Comparison of ENCODE assay signal across 8 mouse cellular contexts in genomic region chr16:50529511-50530416, GRCm38 (mm10).
DNase-seq lines count a peak whose midpoint lies in the region; ATAC-seq and TF ChIP-seq lines count a peak whose summit lies in the region.

No protein-coding gene starts in this region.

- H3K27ac ChIP-seq in embryonic facial prominence, embryonic 13.5 days = peak overlapping the region; percentile 89
- peak overlapping the region; percentile 99 for H3K27ac ChIP-seq in heart, embryonic 10.5 days
- H3K27ac ChIP-seq in kidney, embryonic 14.5 days (ENCODE audit: low read depth, low read length) = peak overlapping the region; percentile 92
- H3K27ac ChIP-seq in limb, embryonic 14.5 days (replicated peaks; ENCODE audit: low read depth, low read length) = peak overlapping the region; percentile 84
- peak overlapping the region; percentile 93 for H3K27ac ChIP-seq in midbrain, embryonic 16.5 days (ENCODE audit: low read length)
- peak overlapping the region; percentile 76 for H3K27ac ChIP-seq in spleen, adult 2 months (ENCODE audit: insufficient read depth, low read length)

- peak overlapping the region; percentile 98 for H3K4me2 ChIP-seq in embryonic facial prominence, embryonic 13.5 days
- peak overlapping the region; percentile 92 for H3K4me2 ChIP-seq in kidney, embryonic 14.5 days (replicated peaks; ENCODE audit: low read depth, low read length)
- peak overlapping the region; percentile 95 for H3K4me2 ChIP-seq in limb, embryonic 14.5 days (replicated peaks; ENCODE audit: low read depth, low read length, severe bottlenecking)
- H3K4me2 ChIP-seq in midbrain, embryonic 16.5 days (ENCODE audit: low read length) = peak overlapping the region; percentile 97

- no peaks in the 10 kb centered on the region for H3K4me1 ChIP-seq in embryonic facial prominence, embryonic 13.5 days
- peaks cover 10% of the 10 kb centered on the region for H3K4me1 ChIP-seq in heart, embryonic 10.5 days
- no peaks in the 10 kb centered on the region for H3K4me1 ChIP-seq in kidney, embryonic 14.5 days (ENCODE audit: control insufficient read depth, insufficient read depth, low read length)
- H3K4me1 ChIP-seq in limb, embryonic 14.5 days (ENCODE audit: control insufficient read depth, insufficient read depth, low read length) = no peaks in the 10 kb centered on the region
- peaks cover 4% of the 10 kb centered on the region; the same call in 1 of the 2 replicates for H3K4me1 ChIP-seq in midbrain, embryonic 16.5 days (ENCODE audit: control insufficient read depth, insufficient read depth, low read length)
- H3K4me1 ChIP-seq in spleen, adult 2 months (ENCODE audit: control insufficient read depth, insufficient read depth, insufficient read length) = no peaks in the 10 kb centered on the region

- no peaks in the 10 kb centered on the region for H3K27me3 ChIP-seq in embryonic facial prominence, embryonic 13.5 days
- H3K27me3 ChIP-seq in heart, embryonic 10.5 days (ENCODE audit: insufficient read depth, poor library complexity, severe bottlenecking) = no peaks in the 10 kb centered on the region
- no peaks in the 10 kb centered on the region for H3K27me3 ChIP-seq in kidney, embryonic 14.5 days (ENCODE audit: control insufficient read depth, insufficient read depth, low read length)
- H3K27me3 ChIP-seq in limb, embryonic 14.5 days (ENCODE audit: control insufficient read depth, insufficient read depth, low read length) = no peaks in the 10 kb centered on the region
- no peaks in the 10 kb centered on the region for H3K27me3 ChIP-seq in midbrain, embryonic 16.5 days (ENCODE audit: control insufficient read depth, insufficient read depth, low read depth, low read length)
- no peaks in the 10 kb centered on the region for H3K27me3 ChIP-seq in spleen, adult 2 months (ENCODE audit: control insufficient read depth, insufficient read depth, low read length)

- H3K36me3 ChIP-seq in embryonic facial prominence, embryonic 13.5 days = no peaks in the 10 kb centered on the region
- H3K36me3 ChIP-seq in heart, embryonic 10.5 days = no peaks in the 10 kb centered on the region
- no peaks in the 10 kb centered on the region for H3K36me3 ChIP-seq in kidney, embryonic 14.5 days (ENCODE audit: control insufficient read depth, insufficient read depth, low read length)
- H3K36me3 ChIP-seq in limb, embryonic 14.5 days (ENCODE audit: control insufficient read depth, insufficient read depth, low read length) = no peaks in the 10 kb centered on the region
- H3K36me3 ChIP-seq in midbrain, embryonic 16.5 days (ENCODE audit: control insufficient read depth, insufficient read depth, low read length) = no peaks in the 10 kb centered on the region
- no peaks in the 10 kb centered on the region for H3K36me3 ChIP-seq in spleen, adult 2 months (ENCODE audit: control insufficient read depth, insufficient read depth, low read length)

- H3K4me3 ChIP-seq in embryonic facial prominence, embryonic 13.5 days = peak overlapping the region; percentile 74
- peak overlapping the region; percentile 90 for H3K4me3 ChIP-seq in heart, embryonic 10.5 days
- peak overlapping the region; percentile 50 for H3K4me3 ChIP-seq in kidney, embryonic 14.5 days (ENCODE audit: low read length)
- peak overlapping the region; percentile 77 for H3K4me3 ChIP-seq in limb, embryonic 14.5 days (replicated peaks; ENCODE audit: low read length)
- H3K4me3 ChIP-seq in midbrain, embryonic 16.5 days (ENCODE audit: low read depth, low read length) = peak overlapping the region; percentile 68
- peak overlapping the region; percentile 63 for H3K4me3 ChIP-seq in spleen, adult 2 months (ENCODE audit: extremely low read depth, insufficient read depth, insufficient read length)

- WGBS in embryonic facial prominence, embryonic 13.5 days = under 1% methylated on average over 46 of the region's 46 CpGs
- WGBS in heart, embryonic 10.5 days = under 1% methylated on average over 46 of the region's 46 CpGs
- WGBS in kidney, embryonic 14.5 days = under 1% methylated on average over 46 of the region's 46 CpGs
- WGBS in limb, embryonic 14.5 days = under 1% methylated on average over 46 of the region's 46 CpGs
- WGBS in midbrain, embryonic 16.5 days = under 1% methylated on average over 46 of the region's 46 CpGs
- under 1% methylated on average over 46 of the region's 46 CpGs for WGBS in spleen, adult 2 months

- peak overlapping the region; percentile 89 for H3K9ac ChIP-seq in embryonic facial prominence, embryonic 13.5 days
- peak overlapping the region; percentile 59 for H3K9ac ChIP-seq in kidney, embryonic 14.5 days (ENCODE audit: low read depth, low read length)
- H3K9ac ChIP-seq in limb, embryonic 14.5 days (ENCODE audit: low read depth, low read length, severe bottlenecking) = peak overlapping the region; percentile 88
- H3K9ac ChIP-seq in midbrain, embryonic 16.5 days (ENCODE audit: low read depth, low read length) = peak overlapping the region; percentile 81

- TF ChIP-seq POLR2A in limb, embryonic 14.5 days (IDR thresholded peaks at IDR 0.05; ENCODE audit: borderline replicate concordance, extremely low read depth, insufficient read depth, insufficient read length) = no peak
- no peak for TF ChIP-seq POLR2A in spleen, adult 2 months (IDR thresholded peaks at IDR 0.05; ENCODE audit: low read depth, low read length)

- peak; percentile 38; the same call in 1 of the 2 replicates for ATAC-seq in embryonic facial prominence, embryonic 13.5 days (ENCODE audit: insufficient number of reproducible peaks, insufficient read depth, low FRiP score, low TSS enrichment, low read depth)
- ATAC-seq in kidney, embryonic 14.5 days (ENCODE audit: low FRiP score, low TSS enrichment) = peak; percentile 71
- ATAC-seq in limb, embryonic 14.5 days (ENCODE audit: low FRiP score, low read depth) = peak; percentile 77
- ATAC-seq in midbrain, embryonic 16.5 days = peak; percentile 72

- peak; percentile 92 for TF ChIP-seq CTCF in spleen, adult 2 months (IDR thresholded peaks at IDR 0.05; ENCODE audit: extremely low read depth, insufficient read depth, insufficient read length, insufficient replicate concordance)

- peak; percentile 98 for DNase-seq in 3T3-L1 (ENCODE audit: low read depth, low spot score)
- peak; percentile 91 for DNase-seq in adrenal gland, postnatal 25 days
- peak; percentile 91 for DNase-seq in heart, embryonic 10.5 days (ENCODE audit: low spot score)
- peak; percentile 85 for DNase-seq in limb, embryonic 14.5 days (ENCODE audit: low spot score)
- peak; percentile 52 to 69 for DNase-seq in spleen, adult 2 months (ENCODE audit: low read depth in 1 of 2, low spot score in 2 of 2)

- H3K9me3 ChIP-seq in embryonic facial prominence, embryonic 13.5 days = no peaks in the 10 kb centered on the region
- H3K9me3 ChIP-seq in heart, embryonic 10.5 days = no peaks in the 10 kb centered on the region
- H3K9me3 ChIP-seq in kidney, embryonic 14.5 days (ENCODE audit: control insufficient read depth, low read length) = no peaks in the 10 kb centered on the region
- H3K9me3 ChIP-seq in limb, embryonic 14.5 days (ENCODE audit: control insufficient read depth, low read length) = no peaks in the 10 kb centered on the region
- H3K9me3 ChIP-seq in midbrain, embryonic 16.5 days (replicated peaks; ENCODE audit: control insufficient read depth, low read length, poor library complexity, severe bottlenecking) = no peaks in the 10 kb centered on the region

Comparison
In these comparisons a context has a peak if more than half of its experiments do, and no peak if none do; other contexts are left out.
1. Peak in every context shown above with its lines: DNase-seq, ATAC-seq, H3K4me3 ChIP-seq and H3K27ac ChIP-seq.